Mouse (Mus musculus) frontal cortex, adult 2 months (tissue): ENCODE measurements around the gene Spryd3. TPM values are rescaled to one million over a fixed set of nuclear protein-coding genes. Genes with fewer than 3 reads are reported as not detected.
"Not testable (repeated sequence)": the region's sequence is repeated elsewhere in the genome, so short reads cannot be mapped to it uniquely, and the experiment has no call there.

Source experiments
- DNase-seq, 2 experiments: peaks; one replicate each; pipeline ENCODE4 v3.0.0; 2022; ENCODE audit warnings: low spot score in 1 of 2; ENCODE audit errors: extremely low spot score in 1 of 2
- polyA plus RNA-seq: library from polyadenylated mRNA; depleted of rRNA; stranded (reverse); fragments of >200 nt; gene quantifications from 2 replicates; pipeline ENCODE4 v1.2.3, GENCODE M21; 2012; rRNA removed

Spryd3 gene
- polyA plus RNA-seq = 127 and 136 TPM in 2 replicates

- DNase-seq = peak; percentile 95 to 99
Observed at GRCm38 (mm10) chr15:102136129-102136758, at the start of gene Spryd3. Spryd3 (minus strand) TSS chr15:102136234.

- DNase-seq = no peak
Observed at GRCm38 (mm10) chr15:102183076-102183475, 47.0 kb upstream of the Spryd3 start.

GRCm38 (mm10) chr15:102179924-102180323, 43.9 kb upstream of the Spryd3 start:
- no peak for DNase-seq

GRCm38 (mm10) chr15:102179106-102179505, 43.1 kb upstream of the Spryd3 start:
- no peak for DNase-seq

GRCm38 (mm10) chr15:102178279-102178678, 42.2 kb upstream of the Spryd3 start:
- peak; percentile 28 to 92 for DNase-seq

GRCm38 (mm10) chr15:102177417-102177816, 41.4 kb upstream of the Spryd3 start:
- no peak for DNase-seq

GRCm38 (mm10) chr15:102176571-102177316, 40.7 kb upstream of the Spryd3 start:
- DNase-seq = no peak

- no peak for DNase-seq
Observed at GRCm38 (mm10) chr15:102175736-102176319, 39.8 kb upstream of the Spryd3 start.

- no peak for DNase-seq
Observed at GRCm38 (mm10) chr15:102173581-102173980, 37.5 kb upstream of the Spryd3 start.

GRCm38 (mm10) chr15:102169064-102169463, 33.0 kb upstream of the Spryd3 start:
- no peak for DNase-seq

GRCm38 (mm10) chr15:102167620-102168021, 31.6 kb upstream of the Spryd3 start:
- no peak for DNase-seq

- no peak for DNase-seq
Observed at GRCm38 (mm10) chr15:102165468-102166100, 29.6 kb upstream of the Spryd3 start.

- no peak for DNase-seq
Observed at GRCm38 (mm10) chr15:102163900-102164693, 28.1 kb upstream of the Spryd3 start.

GRCm38 (mm10) chr15:102160415-102161060, 24.5 kb upstream of the Spryd3 start:
- no peak for DNase-seq

- no peak for DNase-seq
Observed at GRCm38 (mm10) chr15:102156836-102157235, 20.8 kb upstream of the Spryd3 start.

GRCm38 (mm10) chr15:102155006-102155405, 19.0 kb upstream of the Spryd3 start:
- not testable (repeated sequence) for DNase-seq

- no peak for DNase-seq
Observed at GRCm38 (mm10) chr15:102152646-102153045, 16.6 kb upstream of the Spryd3 start.

GRCm38 (mm10) chr15:102150301-102151135, 14.5 kb upstream of the Spryd3 start, which contains the start of gene Soat2:
Soat2 (plus strand) TSS chr15:102150526.
- no peak for DNase-seq

- no peak for DNase-seq
Observed at GRCm38 (mm10) chr15:102149561-102149960, 13.5 kb upstream of the Spryd3 start.
